Mouse (Mus musculus) midbrain, embryonic 16.5 days (tissue): Measurements from ENCODE around the gene Dnajc10. TPM values are rescaled to one million over a fixed set of nuclear protein-coding genes. Genes with fewer than 3 reads are reported as not detected.

Source experiments
- ATAC-seq: fragments of 200-750 bp; cut with Nextera tagmentation; 2 replicates; pipeline ENCODE4 v1.8.0; 2017; ENCODE audit warnings: moderate TSS enrichment
- H3K27ac ChIP-seq: fragments of 300-500 bp; sonication (generic); 2 replicates; pipeline ENCODE4 v1.5.1; 2014; ENCODE audit warnings: mild to moderate bottlenecking, low read length, mixed read lengths
- H3K27me3 ChIP-seq: fragments of 300-500 bp; sonication (generic); 2 replicates; pipeline ENCODE4 v1.6.1; 2014; ENCODE audit warnings: low read depth, low read length, mixed read lengths; ENCODE audit not compliant: control insufficient read depth, insufficient read depth
- H3K36me3 ChIP-seq: fragments of 300-500 bp; sonication (generic); 2 replicates; pipeline ENCODE4 v1.6.1; 2014; ENCODE audit warnings: mild to moderate bottlenecking, low read length, moderate library complexity, mixed read lengths; ENCODE audit not compliant: control insufficient read depth, insufficient read depth
- H3K4me1 ChIP-seq: fragments of 300-500 bp; sonication (generic); 2 replicates; pipeline ENCODE4 v1.6.1; 2014; ENCODE audit warnings: mild to moderate bottlenecking, low read length, mixed read lengths; ENCODE audit not compliant: control insufficient read depth, insufficient read depth
- H3K4me2 ChIP-seq: fragments of 300-500 bp; sonication (generic); 2 replicates; pipeline ENCODE4 v1.6.1; 2014; ENCODE audit warnings: mild to moderate bottlenecking, low read length, mixed read lengths
- H3K4me3 ChIP-seq: fragments of 300-500 bp; sonication (generic); 2 replicates; pipeline ENCODE4 v1.5.1; 2014; ENCODE audit warnings: low read depth, mild to moderate bottlenecking, low read length, moderate library complexity, mixed read lengths
- H3K9ac ChIP-seq: fragments of 300-500 bp; sonication (generic); 2 replicates; pipeline ENCODE4 v1.6.1; 2014; ENCODE audit warnings: low read depth, low read length, mixed read lengths
- H3K9me3 ChIP-seq: fragments of 300-500 bp; sonication (generic); replicated peaks from 2 replicates; pipeline ENCODE4 v1.6.1; 2014; ENCODE audit warnings: mild to moderate bottlenecking, low read length, mixed read lengths; ENCODE audit not compliant: control insufficient read depth, poor library complexity, severe bottlenecking
- WGBS: fragments of 180-500 bp; shearing (Covaris S2); extraction: QIAGEN DNeasy Blood & Tissue Kit; methylation state at CpG from one replicate; pipeline ENCODE4 v1.1.7; 2014; 5-methylcytosine and 5-hydroxymethylcytosine counted together
- polyA plus RNA-seq: library from polyadenylated mRNA; unstranded; fragments of >200 nt; fragmentation: Nextera tagmentation; extraction: Ambion mirVana; gene quantifications from 2 replicates; pipeline ENCODE4 v1.2.1, GENCODE M21; 2015

Gene Dnajc10
- polyA plus RNA-seq, 1 experiment from 2014 or later, result 64.7 TPM

- no peaks in the 10 kb centered on the region for H3K4me1 ChIP-seq
- H3K4me2 ChIP-seq, result no peak within 1 kb of the TSS
- no peak for ATAC-seq
- H3K4me3 ChIP-seq, result no peak within 1 kb of the TSS
- 86% methylated on average over 8 of the region's 8 CpGs for WGBS
- H3K27ac ChIP-seq, result no peak within 1 kb of the TSS
- H3K9me3 ChIP-seq, result no peaks in the 10 kb centered on the region
- H3K27me3 ChIP-seq, result no peaks in the 10 kb centered on the region
- H3K36me3 ChIP-seq, result no peaks in the 10 kb centered on the region
- H3K9ac ChIP-seq, result no peak within 1 kb of the TSS
These were observed 23.1 kb upstream of the Dnajc10 start, which contains the start of gene Prdx6b for GRCm38 (mm10) chr2:80292172-80292571. Gene Prdx6b, plus strand, starts transcription at chr2:80292472.

GRCm38 (mm10) chr2:80298334-80298733, 16.9 kb upstream of the Dnajc10 start:
- Histone ChIP-seq H3K36me3 (no peaks in the 10 kb centered on the region), H3K4me2 (no peak overlapping the region), H3K9me3 (no peaks in the 10 kb centered on the region), H3K4me1 (no peaks in the 10 kb centered on the region), H3K27me3 (no peaks in the 10 kb centered on the region), H3K4me3 (no peak overlapping the region), H3K9ac (no peak overlapping the region), H3K27ac (no peak overlapping the region)
- ATAC-seq, result no peak
- WGBS, result 70% methylated on average over 3 of the region's 3 CpGs

- no peak for ATAC-seq
- H3K9ac ChIP-seq, result no peak overlapping the region
- 92% methylated on average over 4 of the region's 4 CpGs for WGBS
These were observed 14.5 kb upstream of the Dnajc10 start for GRCm38 (mm10) chr2:80300806-80301205.

GRCm38 (mm10) chr2:80303957-80304356, 11.3 kb upstream of the Dnajc10 start:
- Histone ChIP-seq H3K4me1 (no peaks in the 10 kb centered on the region), H3K9ac (no peak overlapping the region), H3K9me3 (no peaks in the 10 kb centered on the region), H3K36me3 (no peaks in the 10 kb centered on the region), H3K27ac (no peak overlapping the region), H3K4me3 (no peak overlapping the region), H3K4me2 (no peak overlapping the region), H3K27me3 (no peaks in the 10 kb centered on the region)
- 95% methylated on average over 2 of the region's 2 CpGs for WGBS
- ATAC-seq, result no peak

More at GRCm38 (mm10) chr2:80300806-80301205, 14.5 kb upstream of the Dnajc10 start:
- no peaks in the 10 kb centered on the region for H3K36me3 ChIP-seq
- no peak overlapping the region for H3K4me3 ChIP-seq
- H3K27ac ChIP-seq, result no peak overlapping the region
- H3K27me3 ChIP-seq, result no peaks in the 10 kb centered on the region
- no peaks in the 10 kb centered on the region for H3K9me3 ChIP-seq
- H3K4me2 ChIP-seq, result no peak overlapping the region
- H3K4me1 ChIP-seq, result no peaks in the 10 kb centered on the region

GRCm38 (mm10) chr2:80307701-80308100, 7.6 kb upstream of the Dnajc10 start:
- 90% methylated on average over 3 of the region's 3 CpGs for WGBS
- H3K4me1 ChIP-seq, result no peaks in the 10 kb centered on the region
- no peak overlapping the region for H3K27ac ChIP-seq
- H3K4me2 ChIP-seq, result no peak overlapping the region
- H3K36me3 ChIP-seq, result no peaks in the 10 kb centered on the region
- no peak overlapping the region for H3K9ac ChIP-seq
- H3K27me3 ChIP-seq, result no peaks in the 10 kb centered on the region
- no peaks in the 10 kb centered on the region for H3K9me3 ChIP-seq
- H3K4me3 ChIP-seq, result no peak overlapping the region
- no peak for ATAC-seq

GRCm38 (mm10) chr2:80309775-80310174, 5.5 kb upstream of the Dnajc10 start:
- H3K9me3 ChIP-seq, result no peaks in the 10 kb centered on the region
- H3K9ac ChIP-seq, result no peak overlapping the region
- H3K36me3 ChIP-seq, result no peaks in the 10 kb centered on the region
- H3K27ac ChIP-seq, result no peak overlapping the region
- H3K4me3 ChIP-seq, result no peak overlapping the region
- no peak for ATAC-seq
- 79% methylated on average over 4 of the region's 4 CpGs for WGBS
- 0 out of 2 replicates have a peak, but pooled peaks cover 2% of the 10 kb centered on the region for H3K4me1 ChIP-seq
- H3K4me2 ChIP-seq, result no peak overlapping the region
- no peaks in the 10 kb centered on the region for H3K27me3 ChIP-seq

GRCm38 (mm10) chr2:80310772-80311171, 4.5 kb upstream of the Dnajc10 start:
- no peak overlapping the region for H3K4me2 ChIP-seq
- no peak overlapping the region for H3K27ac ChIP-seq
- no peaks in the 10 kb centered on the region for H3K9me3 ChIP-seq
- no peak overlapping the region for H3K9ac ChIP-seq
- H3K4me1 ChIP-seq, result 0 out of 2 replicates have a peak, but pooled peaks cover 3% of the 10 kb centered on the region
- ATAC-seq, result no peak
- H3K27me3 ChIP-seq, result no peaks in the 10 kb centered on the region
- no peaks in the 10 kb centered on the region for H3K36me3 ChIP-seq
- no peak overlapping the region for H3K4me3 ChIP-seq
- WGBS, result 83% methylated on average over 4 of the region's 4 CpGs

GRCm38 (mm10) chr2:80311350-80311749, 3.9 kb upstream of the Dnajc10 start:
- H3K27me3 ChIP-seq, result no peaks in the 10 kb centered on the region
- no peak overlapping the region for H3K4me2 ChIP-seq
- no peak for ATAC-seq
- WGBS, result 64% methylated on average over 4 of the region's 4 CpGs
- no peak overlapping the region for H3K9ac ChIP-seq
- no peaks in the 10 kb centered on the region for H3K9me3 ChIP-seq
- H3K36me3 ChIP-seq, result no peaks in the 10 kb centered on the region
- H3K27ac ChIP-seq, result no peak overlapping the region
- no peak overlapping the region for H3K4me3 ChIP-seq
- H3K4me1 ChIP-seq, result peaks cover 7% of the 10 kb centered on the region

GRCm38 (mm10) chr2:80314201-80314600, 1.1 kb upstream of the Dnajc10 start:
- no peak overlapping the region for H3K27ac ChIP-seq
- no peak for ATAC-seq

More at GRCm38 (mm10) chr2:80314201-80314600, 1.1 kb upstream of the Dnajc10 start:
- H3K27me3 ChIP-seq, result no peaks in the 10 kb centered on the region
- no peak overlapping the region for H3K9ac ChIP-seq
- peaks cover 4% of the 10 kb centered on the region for H3K36me3 ChIP-seq
- no peak overlapping the region for H3K4me2 ChIP-seq
- H3K9me3 ChIP-seq, result no peaks in the 10 kb centered on the region
- peaks cover 9% of the 10 kb centered on the region for H3K4me1 ChIP-seq
- whole genome bisulfite sequencing, result 54% methylated on average over 1 of the region's 1 CpGs
- no peak overlapping the region for H3K4me3 ChIP-seq
